ENCODE assay signal across 11 mouse cellular contexts in genomic region chr11:34169464-34169894, GRCm38 (mm10). TPM values are rescaled to one million over a fixed set of nuclear protein-coding genes. Genes with fewer than 3 reads are reported as not detected.
DNase-seq lines count a peak whose midpoint lies in the region; ATAC-seq lines count a peak whose summit lies in the region.
"Had no signal": no experiment of that assay in that cellular context is flagged by ENCODE, and none has a peak within 500 bp of the region (broad histone marks: within the 10 kb centered on the region; RNA-seq: fewer than 3 reads in every experiment).

No protein-coding gene starts in this region.

- H3K4me3 ChIP-seq in heart, embryonic 14.5 days (ENCODE audit: control insufficient read depth in 1 of 2, insufficient read depth in 1 of 2, low read depth in 1 of 2, low read length in 2 of 2): no peak overlapping the region
- no peak overlapping the region for H3K4me3 ChIP-seq in stomach, embryonic 15.5 days (replicated peaks)
- no peak overlapping the region for H3K4me3 ChIP-seq in forebrain, embryonic 14.5 days (ENCODE audit: low read depth, low read length)
- no peak overlapping the region for H3K4me3 ChIP-seq in midbrain, embryonic 10.5 days
- H3K4me3 ChIP-seq: liver, embryonic 15.5 days had no signal

- no peaks in the 10 kb centered on the region for H3K9me3 ChIP-seq in heart, embryonic 14.5 days (ENCODE audit: control insufficient read depth, low read length)
- H3K9me3 ChIP-seq in stomach, embryonic 15.5 days: no peaks in the 10 kb centered on the region
- no peaks in the 10 kb centered on the region for H3K9me3 ChIP-seq in forebrain, embryonic 14.5 days (replicated peaks; ENCODE audit: control insufficient read depth, low read length)
- no peaks in the 10 kb centered on the region for H3K9me3 ChIP-seq in midbrain, embryonic 10.5 days (replicated peaks)
- H3K9me3 ChIP-seq: liver, embryonic 15.5 days had no signal

- no peaks in the 10 kb centered on the region for H3K36me3 ChIP-seq in heart, embryonic 14.5 days (ENCODE audit: control insufficient read depth, insufficient read depth, low read length)
- no peaks in the 10 kb centered on the region for H3K36me3 ChIP-seq in stomach, embryonic 15.5 days
- H3K36me3 ChIP-seq in forebrain, embryonic 14.5 days (ENCODE audit: control insufficient read depth, insufficient read depth, low read length): no peaks in the 10 kb centered on the region
- no peaks in the 10 kb centered on the region for H3K36me3 ChIP-seq in midbrain, embryonic 10.5 days
- H3K36me3 ChIP-seq: liver, embryonic 15.5 days had no signal

- WGBS in heart, embryonic 14.5 days: 30% methylated on average over 5 of the region's 5 CpGs
- WGBS in stomach, embryonic 15.5 days: 20% methylated on average over 5 of the region's 5 CpGs
- 16% methylated on average over 5 of the region's 5 CpGs for WGBS in forebrain, embryonic 14.5 days
- 23% methylated on average over 5 of the region's 5 CpGs for WGBS in midbrain, embryonic 10.5 days

- 0 out of 4 replicates have a peak overlapping the region, but pooled peaks of 1 of the 2 experiments have one; percentile 43 for H3K27ac ChIP-seq in heart, embryonic 14.5 days (replicated peaks in 1 of 2; ENCODE audit: control insufficient read depth in 1 of 2, insufficient read depth in 1 of 2, low read depth in 2 of 2, low read length in 2 of 2)
- no peak overlapping the region for H3K27ac ChIP-seq in stomach, embryonic 15.5 days
- H3K27ac ChIP-seq in forebrain, embryonic 14.5 days (ENCODE audit: low read depth, low read length): no peak overlapping the region
- H3K27ac ChIP-seq in midbrain, embryonic 10.5 days (replicated peaks): no peak overlapping the region
- H3K27ac ChIP-seq: liver, embryonic 15.5 days had no signal

- DNase-seq in heart, adult 18-20 months: peak; percentile 65 to 75
- DNase-seq in heart, postnatal 25 days (ENCODE audit: low spot score): no peak
- peak; percentile 67 to 79 for DNase-seq in kidney, postnatal 4 days
- no peak for DNase-seq in forebrain, embryonic 14.5 days (ENCODE audit: low spot score)
- DNase-seq in midbrain, embryonic 10.5 days (ENCODE audit: low spot score): no peak

- peaks cover 8% of the 10 kb centered on the region in 2 experiments for H3K4me1 ChIP-seq in heart, embryonic 14.5 days (ENCODE audit: control insufficient read depth in 2 of 2, insufficient read depth in 2 of 2, low read length in 2 of 2)
- 0 out of 2 replicates have a peak, but pooled peaks cover 3% of the 10 kb centered on the region for H3K4me1 ChIP-seq in stomach, embryonic 15.5 days
- no peaks in the 10 kb centered on the region for H3K4me1 ChIP-seq in forebrain, embryonic 14.5 days (ENCODE audit: control insufficient read depth, insufficient read depth, low read length)
- peaks cover 11% of the 10 kb centered on the region for H3K4me1 ChIP-seq in midbrain, embryonic 10.5 days
- H3K4me1 ChIP-seq: liver, embryonic 15.5 days had no signal

- H3K4me2 ChIP-seq in heart, embryonic 14.5 days (ENCODE audit: low read length): no peak overlapping the region
- H3K4me2 ChIP-seq in stomach, embryonic 15.5 days: no peak overlapping the region
- H3K4me2 ChIP-seq in forebrain, embryonic 14.5 days (ENCODE audit: low read length): no peak overlapping the region
- H3K4me2 ChIP-seq: liver, embryonic 15.5 days had no signal

- 0 out of 2 replicates have a peak, but pooled peaks have one; percentile 10 for ATAC-seq in heart, embryonic 14.5 days (ENCODE audit: insufficient number of reproducible peaks, insufficient read depth, low FRiP score, low read depth)
- ATAC-seq in stomach, embryonic 15.5 days (ENCODE audit: insufficient read depth, low FRiP score, low read depth): peak; percentile 60; the same call in 1 of the 2 replicates
- ATAC-seq in cerebellum, adult (ENCODE audit: insufficient number of reproducible peaks, low FRiP score, low TSS enrichment): no peak
- ATAC-seq in forebrain, embryonic 14.5 days: no peak
- ATAC-seq: forebrain, embryonic 16.5 days had no signal

- H3K27me3 ChIP-seq in heart, embryonic 14.5 days (ENCODE audit: control insufficient read depth, insufficient read depth, low read length): no peaks in the 10 kb centered on the region
- H3K27me3 ChIP-seq in stomach, embryonic 15.5 days (replicated peaks): no peaks in the 10 kb centered on the region
- H3K27me3 ChIP-seq in forebrain, embryonic 14.5 days (replicated peaks; ENCODE audit: control insufficient read depth, insufficient read depth, low read length): no peaks in the 10 kb centered on the region
- no peaks in the 10 kb centered on the region for H3K27me3 ChIP-seq in midbrain, embryonic 10.5 days (ENCODE audit: low read depth, poor library complexity, severe bottlenecking)
- H3K27me3 ChIP-seq: liver, embryonic 15.5 days had no signal

- intact Hi-C loops in heart, postnatal 25 days (cut with DNase I): no loop called here

- H3K9ac ChIP-seq in heart, embryonic 14.5 days (ENCODE audit: low read length): no peak overlapping the region
- no peak overlapping the region for H3K9ac ChIP-seq in stomach, embryonic 15.5 days
- H3K9ac ChIP-seq in forebrain, embryonic 14.5 days (ENCODE audit: low read length): no peak overlapping the region
- H3K9ac ChIP-seq: liver, embryonic 15.5 days had no signal

RNA-seq across cellular contexts. Expression of gene Foxi1, which starts 38.4 kb away (rescaled TPM):
- total RNA-seq in heart, adult 18-20 months (2021): not detected
- total RNA-seq in heart, postnatal 25 days (2021): not detected
- not detected in 2 replicates for polyA plus RNA-seq in heart, embryonic 14.5 days (2014; fragmentation: Nextera tagmentation; extraction: Ambion mirVana)
- not detected in 2 replicates for polyA plus RNA-seq in stomach, embryonic 15.5 days (2015; fragmentation: Nextera tagmentation; extraction: Ambion mirVana)
- polyA plus RNA-seq in forebrain, embryonic 14.5 days (2014; fragmentation: Nextera tagmentation; extraction: Ambion mirVana): not detected in 2 replicates
- polyA plus RNA-seq in midbrain, embryonic 10.5 days (2016; fragmentation: Nextera tagmentation; extraction: Ambion mirVana): not detected in 2 replicates
- polyA plus RNA-seq: C2C12; forebrain, embryonic 16.5 days; liver, embryonic 15.5 days had no signal

Comparison
In these comparisons a context has a peak if more than half of its experiments do, and no peak if none do; other contexts are left out.
1. DNase-seq: peak in heart, adult 18-20 months (2 of 2) and kidney, postnatal 4 days (2 of 2); none in heart, postnatal 25 days (single experiment), forebrain, embryonic 14.5 days (single experiment) and midbrain, embryonic 10.5 days (single experiment).
2. ATAC-seq: peak in heart, embryonic 14.5 days (single experiment) and stomach, embryonic 15.5 days (single experiment); none in cerebellum, adult (single experiment) and forebrain, embryonic 14.5 days (single experiment).